Mouse (Mus musculus): ENCODE data around the gene Glis1.

DNA sequence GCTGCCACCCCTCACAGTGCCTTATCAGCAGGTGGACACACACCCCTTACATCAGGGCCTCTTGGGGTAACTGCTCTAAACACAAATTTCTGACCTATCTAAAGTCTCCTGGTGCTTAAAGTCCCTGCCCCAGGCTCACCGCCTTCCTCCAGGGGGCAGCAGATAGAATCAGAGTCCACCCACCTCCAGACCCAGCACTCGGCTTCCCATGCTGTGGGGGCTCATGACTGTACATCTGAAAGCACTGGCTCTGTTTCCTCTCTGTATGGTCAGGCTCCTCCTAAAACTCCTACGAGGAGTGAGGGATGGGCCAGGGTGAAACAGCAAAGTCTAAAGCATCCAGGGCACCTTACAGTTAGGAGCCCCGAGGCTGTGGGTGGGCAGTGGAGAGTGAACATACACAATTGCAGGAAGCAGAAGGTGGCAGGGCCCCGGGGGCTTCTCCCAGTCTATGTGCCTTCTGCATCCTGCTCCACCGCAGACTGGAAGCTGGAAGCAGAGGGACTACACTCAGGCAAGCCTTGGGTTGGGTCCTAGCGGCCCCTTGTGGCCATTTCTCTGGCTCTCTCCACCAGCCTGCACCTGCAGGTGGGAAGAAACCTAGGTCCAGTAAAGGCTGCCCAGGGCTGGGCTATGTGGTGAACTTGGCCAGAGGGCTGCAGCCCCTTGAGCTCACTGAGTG is 218.3 kb downstream of the Glis1 start:
- TF ChIP-seq CTCF (IDR thresholded peaks at IDR 0.05; ENCODE audit: low read depth) (peak; percentile 83), EP300 (IDR thresholded peaks at IDR 0.05; ENCODE audit: low read depth) (no peak)
